Mouse (Mus musculus) C2C12 (cell line): ENCODE results near the gene Igsf3.

Experiments used
- CTCF ChIP-seq: IDR thresholded peaks from one replicate; pipeline ENCODE4 v1.5.1; 2011; ENCODE audit not compliant: control insufficient read depth, insufficient read depth, insufficient read length
- FOSL1 ChIP-seq: IDR thresholded peaks from one replicate; pipeline ENCODE4 v1.8.0; 2011; ENCODE audit warnings: mild to moderate bottlenecking, low read length; ENCODE audit not compliant: poor library complexity, insufficient read depth, severe bottlenecking
- MYOD1 ChIP-seq: IDR thresholded peaks from one replicate; pipeline ENCODE4 v1.6.1; 2011; ENCODE audit warnings: low read depth; ENCODE audit not compliant: control insufficient read depth, insufficient read length
- USF1 ChIP-seq: IDR thresholded peaks from one replicate; pipeline ENCODE4 v1.6.1; 2011; ENCODE audit warnings: low read depth, mild to moderate bottlenecking, control low read depth, moderate library complexity

- TF ChIP-seq CTCF (no peak), MYOD1 (no peak), FOSL1 (no peak), USF1 (no peak)
Measured at GRCm38 (mm10) chr3:101502086-101502760, 125.3 kb downstream of the Igsf3 start.
